Mouse (Mus musculus): ENCODE data around the gene Cldn5. TPM values are rescaled to one million over a fixed set of nuclear protein-coding genes. Genes with fewer than 3 reads are reported as not detected.

Cldn5 gene
- 24.4 and 29.2 TPM in 2 replicates for polyA plus RNA-seq (2012; rRNA removed)

GRCm38 (mm10) chr16:18776556-18777100 is at the start of gene Cldn5:
TSS of gene Cldn5 (plus strand) at chr16:18776847.

GRCm38 (mm10) chr16:18811468-18812384 is 35.1 kb downstream of the Cldn5 start, which contains the start of the genes Ufd1 and Cdc45:
TSS of gene Ufd1 (plus strand) at chr16:18811779.
TSS of gene Cdc45 (minus strand) at chr16:18811987.

Other genes with a start within 250 kb of the Cldn5 start
- 3.3 and 4.7 TPM in 2 replicates for gene Tbx1, start 186.2 kb upstream of the Cldn5 start, polyA plus RNA-seq (2012; rRNA removed)
- gene Gp1bb, start 154.4 kb upstream of the Cldn5 start, polyA plus RNA-seq (2012; rRNA removed): 13.9 and 20.2 TPM in 2 replicates
- 46.3 and 58.6 TPM in 2 replicates for gene Gm49601, start 150.4 kb upstream of the Cldn5 start, polyA plus RNA-seq (2012; rRNA removed)
- 76.0 and 94.1 TPM in 2 replicates for gene Sept5, start 146.9 kb upstream of the Cldn5 start, polyA plus RNA-seq (2012; rRNA removed)
- gene Ufd1, start 34.9 kb downstream of the Cldn5 start, polyA plus RNA-seq (2012; rRNA removed): 16.3 and 17.4 TPM in 2 replicates
- 6.8 and 7.6 TPM in 2 replicates for gene Cdc45, start 35.1 kb downstream of the Cldn5 start, polyA plus RNA-seq (2012; rRNA removed)
- gene 2510002D24Rik, start 59.7 kb downstream of the Cldn5 start, polyA plus RNA-seq (2012; rRNA removed): 63.7 and 70.5 TPM in 2 replicates
- gene Gm28539, start 59.7 kb downstream of the Cldn5 start, polyA plus RNA-seq (2012; rRNA removed): 2.1 TPM in 1 of 2 replicates, not detected in the other
- 10.6 and 12.2 TPM in 2 replicates for gene Mrpl40, start 100.0 kb downstream of the Cldn5 start, polyA plus RNA-seq (2012; rRNA removed)
- gene Hira, start 100.2 kb downstream of the Cldn5 start, polyA plus RNA-seq (2012; rRNA removed): 43.0 and 48.1 TPM in 2 replicates